26 mouse cellular contexts compared by ENCODE assay signal in the genomic region with DNA sequence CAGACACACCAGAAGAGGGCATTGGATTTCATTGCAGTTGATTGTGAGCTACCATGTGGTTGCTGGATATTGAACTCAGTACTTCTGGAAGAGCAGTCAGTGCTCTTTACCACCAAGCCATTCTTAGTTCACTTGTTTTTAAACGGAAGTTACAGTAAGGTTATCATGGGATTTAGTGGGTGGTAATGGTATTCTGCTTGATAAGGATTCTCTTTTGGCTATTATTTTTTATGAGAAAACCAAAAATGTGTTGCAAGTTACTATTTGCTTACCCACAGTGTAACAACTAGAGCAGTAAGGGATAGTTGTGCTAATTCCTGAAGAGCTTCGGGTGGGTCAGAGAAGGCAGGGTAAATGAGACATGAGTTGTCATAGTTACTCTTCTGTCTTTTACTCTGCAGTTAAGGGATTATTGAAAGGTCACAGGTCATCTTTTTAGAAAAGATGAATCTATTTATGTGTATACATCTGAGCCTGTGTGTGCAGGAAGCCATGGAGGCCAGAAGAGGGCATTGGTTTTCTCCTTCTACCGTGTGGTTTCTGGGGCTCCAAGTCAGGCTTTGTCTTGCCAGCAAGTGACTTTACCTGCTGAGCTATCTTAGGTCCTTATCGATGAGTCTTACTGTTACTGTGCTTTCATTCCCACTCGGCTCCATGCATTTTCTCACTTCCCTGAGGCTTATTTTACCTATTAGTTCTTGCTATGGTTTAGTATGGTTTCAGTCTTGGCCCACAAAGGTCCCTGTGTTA. TPM values are rescaled to one million over a fixed set of nuclear protein-coding genes. Genes with fewer than 3 reads are reported as not detected.
DNase-seq lines count a peak whose midpoint lies in the region; ATAC-seq and TF ChIP-seq lines count a peak whose summit lies in the region.
"Had no signal": no experiment of that assay in that cellular context is flagged by ENCODE, and none has a peak within 500 bp of the region (broad histone marks: within the 10 kb centered on the region; RNA-seq: fewer than 3 reads in every experiment).

No protein-coding gene starts in this region.

- WGBS in cerebellum, adult 2 months, result 78% methylated on average over 5 of the region's 5 CpGs
- 88% methylated on average over 5 of the region's 5 CpGs for WGBS in kidney, postnatal 0 days

- no peak overlapping the region for H3K4me2 ChIP-seq in kidney, postnatal 0 days (ENCODE audit: low read length)
- H3K4me2 ChIP-seq: embryonic facial prominence, embryonic 13.5 days; forebrain, embryonic 12.5 days; heart, embryonic 11.5 days; midbrain, embryonic 12.5 days; stomach, embryonic 15.5 days had no signal

- no peaks in the 10 kb centered on the region for H3K27me3 ChIP-seq in cerebellum, adult 2 months (ENCODE audit: control insufficient read depth, insufficient read depth, low read length)
- H3K27me3 ChIP-seq in kidney, postnatal 0 days (ENCODE audit: insufficient read depth, low read length), result no peaks in the 10 kb centered on the region
- H3K27me3 ChIP-seq in MEL (ENCODE audit: control insufficient read depth in 1 of 2, insufficient read depth in 2 of 2, low read length in 2 of 2), result no peaks in the 10 kb centered on the region
- H3K27me3 ChIP-seq: embryonic facial prominence, embryonic 13.5 days; forebrain, embryonic 12.5 days; midbrain, embryonic 12.5 days; stomach, embryonic 15.5 days had no signal

- ATAC-seq in kidney, postnatal 0 days (replicated peaks; ENCODE audit: low FRiP score, low read depth), result no peak
- ATAC-seq: hindbrain, postnatal 0 days had no signal

- no peak for DNase-seq in cerebellum, adult 2 months
- no peak for DNase-seq in cerebellum, adult 9-10 months
- DNase-seq in kidney, postnatal 0 days (ENCODE audit: low spot score), result no peak
- DNase-seq in kidney, adult 11 months, result no peak
- peak; percentile 36 for DNase-seq in 416B (ENCODE audit: low read depth)
- peak; percentile 57 for DNase-seq in MEL (ENCODE audit: low read depth, low spot score)
- no peak for DNase-seq in ovary, postnatal 14 days (ENCODE audit: low spot score)
- DNase-seq in adrenal gland, postnatal 25 days, result no peak
- DNase-seq: cerebellum, adult 11 months; cerebellum, postnatal 14 days; kidney, adult 8-10 months; kidney, postnatal 14 days; lung, adult 18-20 months; lung, postnatal 14 days had no signal

- no peak overlapping the region for H3K9ac ChIP-seq in kidney, postnatal 0 days (ENCODE audit: low read depth, low read length)
- H3K9ac ChIP-seq in MEL (ENCODE audit: control insufficient read depth, low read depth, low read length, poor library complexity, severe bottlenecking), result no peak overlapping the region
- H3K9ac ChIP-seq: embryonic facial prominence, embryonic 13.5 days; forebrain, embryonic 12.5 days; midbrain, embryonic 12.5 days; stomach, embryonic 15.5 days had no signal

- no peak; the same call in none of the 2 replicates for TF ChIP-seq RAD21 in MEL (IDR thresholded peaks at IDR 0.05; ENCODE audit: low read depth, low read length)

- TF ChIP-seq POLR2A in cerebellum, adult 2 months (IDR thresholded peaks at IDR 0.05; ENCODE audit: borderline replicate concordance, insufficient read depth, low read length), result no peak
- no peak for TF ChIP-seq POLR2A in MEL (IDR thresholded peaks at IDR 0.05; ENCODE audit: control insufficient read depth in 1 of 2, insufficient read depth in 1 of 2, low read depth in 1 of 2, low read length in 2 of 2, poor library complexity in 1 of 2)

- 0 out of 2 replicates have a peak, but pooled peaks have one; percentile 3 for TF ChIP-seq CTCF in cerebellum, adult 2 months (IDR thresholded peaks at IDR 0.05; ENCODE audit: borderline replicate concordance, insufficient read depth, low read depth, low read length)
- peak; percentile 20; the same call in 1 of the 2 replicates for TF ChIP-seq CTCF in kidney, postnatal 0 days (IDR thresholded peaks at IDR 0.05; ENCODE audit: low read depth)
- TF ChIP-seq CTCF in MEL (IDR thresholded peaks at IDR 0.05 in 2 of 3, conservative IDR thresholded peaks at IDR 0.05 in 1 of 3; ENCODE audit: control insufficient read depth in 1 of 3, insufficient read depth in 1 of 3, low read depth in 2 of 3, low read length in 3 of 3, poor library complexity in 1 of 3, severe bottlenecking in 1 of 3), result peak; percentile 15 to 46 (median 35); a peak in 5 of 6 replicates

- peaks cover 2% of the 10 kb centered on the region; the same call in 1 of the 2 replicates for H3K4me1 ChIP-seq in cerebellum, adult 2 months (ENCODE audit: control insufficient read depth, insufficient read depth, low read length)
- no peaks in the 10 kb centered on the region for H3K4me1 ChIP-seq in kidney, postnatal 0 days (replicated peaks; ENCODE audit: insufficient read depth, low read length)
- peaks cover 11 to 18% of the 10 kb centered on the region in 2 experiments for H3K4me1 ChIP-seq in MEL (ENCODE audit: control insufficient read depth in 1 of 2, insufficient read depth in 2 of 2, low read length in 2 of 2)
- H3K4me1 ChIP-seq: embryonic facial prominence, embryonic 13.5 days; forebrain, embryonic 12.5 days; hindbrain, embryonic 10.5 days; midbrain, embryonic 12.5 days had no signal

- no peak overlapping the region for H3K4me3 ChIP-seq in cerebellum, adult 2 months (replicated peaks; ENCODE audit: insufficient read depth, low read depth, low read length)
- H3K4me3 ChIP-seq in kidney, postnatal 0 days (replicated peaks; ENCODE audit: low read depth, low read length), result no peak overlapping the region
- no peak overlapping the region for H3K4me3 ChIP-seq in MEL (ENCODE audit: control insufficient read depth in 1 of 2, insufficient read depth in 1 of 2, low read depth in 2 of 2, low read length in 2 of 2)
- H3K4me3 ChIP-seq: embryonic facial prominence, embryonic 13.5 days; erythroblast, embryonic 14.5 days; forebrain, embryonic 12.5 days; hindbrain, embryonic 10.5 days; layer of hippocampus, adult 2 months; midbrain, embryonic 12.5 days; stomach, embryonic 15.5 days had no signal

- peaks cover 9% of the 10 kb centered on the region for H3K79me2 ChIP-seq in MEL (ENCODE audit: control insufficient read depth, insufficient read depth, low read length, poor library complexity)

- H3K9me3 ChIP-seq in kidney, postnatal 0 days (replicated peaks; ENCODE audit: low read length), result no peaks in the 10 kb centered on the region
- no peaks in the 10 kb centered on the region for H3K9me3 ChIP-seq in MEL (replicated peaks; ENCODE audit: insufficient read depth, low read length)
- H3K9me3 ChIP-seq: embryonic facial prominence, embryonic 13.5 days; forebrain, embryonic 12.5 days; hindbrain, embryonic 10.5 days; midbrain, embryonic 12.5 days; stomach, embryonic 15.5 days had no signal

- no peak overlapping the region for H3K27ac ChIP-seq in cerebellum, adult 2 months (ENCODE audit: insufficient read depth, low read length)
- no peak overlapping the region for H3K27ac ChIP-seq in kidney, postnatal 0 days
- H3K27ac ChIP-seq in MEL (ENCODE audit: control insufficient read depth, low read depth, low read length), result no peak overlapping the region
- H3K27ac ChIP-seq: embryonic facial prominence, embryonic 13.5 days; forebrain, embryonic 12.5 days; hindbrain, embryonic 10.5 days; hindbrain, postnatal 0 days; layer of hippocampus, adult 2 months; midbrain, embryonic 12.5 days; stomach, embryonic 15.5 days had no signal

- H3K36me3 ChIP-seq in kidney, postnatal 0 days (ENCODE audit: insufficient read depth, low read length), result no peaks in the 10 kb centered on the region
- peaks cover 0 to 22% of the 10 kb centered on the region in 2 experiments; a peak in 2 of 4 replicates for H3K36me3 ChIP-seq in MEL (ENCODE audit: control insufficient read depth in 1 of 2, insufficient read depth in 2 of 2, low read length in 2 of 2)
- H3K36me3 ChIP-seq: embryonic facial prominence, embryonic 13.5 days; forebrain, embryonic 12.5 days; hindbrain, embryonic 10.5 days; midbrain, embryonic 12.5 days; stomach, embryonic 15.5 days had no signal

- TF ChIP-seq EP300 in MEL (IDR thresholded peaks at IDR 0.05; ENCODE audit: low read depth in 1 of 2, low read length in 2 of 2), result peak; percentile 35 to 59; a peak in 2 of 4 replicates

TF ChIP-seq in MEL, 35 proteins besides CTCF, POLR2A, EP300 and RAD21:
- TF ChIP-seq ETS1 (IDR thresholded peaks at IDR 0.05; ENCODE audit: low read depth, low read length), result no peak
- TF ChIP-seq ZC3H11A (IDR thresholded peaks at IDR 0.05; ENCODE audit: low read depth, low read length), result 0 out of 2 replicates have a peak, but pooled peaks have one; percentile 17
- TF ChIP-seq POLR2AphosphoS5 (IDR thresholded peaks at IDR 0.05; ENCODE audit: borderline replicate concordance, low read depth, low read length), result no peak
- TF ChIP-seq GATA1 (IDR thresholded peaks at IDR 0.05; ENCODE audit: low read depth, low read length), result peak; percentile 59; the same call in 1 of the 2 replicates
- no peak for TF ChIP-seq MXI1 (IDR thresholded peaks at IDR 0.05; ENCODE audit: low read depth, low read length)
- peak; percentile 35 for TF ChIP-seq SMC3 (IDR thresholded peaks at IDR 0.05; ENCODE audit: low read depth, low read length)

RNA-seq across cellular contexts. Expression of a gene that starts 20.5 kb away (rescaled TPM):
- polyA plus RNA-seq in cerebellum, adult 2 months (2012; rRNA removed), result 26.4 and 31.8 TPM in 2 replicates
- 28.8 TPM in 2 replicates for polyA plus RNA-seq in kidney, postnatal 0 days (2015; fragmentation: Nextera tagmentation; extraction: Ambion mirVana)
- total RNA-seq in MEL (2012; rRNA removed), result 22.4 and 25.7 TPM in 2 replicates
- polyA plus RNA-seq in MEL (2012; ENCODE audit: insufficient read depth in 1 of 2, insufficient read length in 2 of 2, low read depth in 1 of 2, low replicate concordance in 2 of 2, missing spikeins in 1 of 2), result 10 to 100 TPM in 1 of 2 experiments, not detected in 1; 28.7 TPM
- 15.3 and 16.2 TPM in 2 replicates for total RNA-seq in adrenal gland, postnatal 25 days (2021)

RNA-seq across cellular contexts. Expression of a gene that starts 56.2 kb away (rescaled TPM):
- polyA plus RNA-seq in cerebellum, adult 2 months (2012; rRNA removed), result 0.97 and 1.4 TPM in 2 replicates
- 0.49 TPM in 1 of 2 replicates, not detected in the other for polyA plus RNA-seq in kidney, postnatal 0 days (2015; fragmentation: Nextera tagmentation; extraction: Ambion mirVana)
- total RNA-seq in MEL (2012; rRNA removed), result 0.77 and 0.82 TPM in 2 replicates
- 1 to 10 TPM in 1 of 2 experiments, not detected in 1; 1.3 TPM for polyA plus RNA-seq in MEL (2012; ENCODE audit: insufficient read depth in 1 of 2, insufficient read length in 2 of 2, low read depth in 1 of 2, low replicate concordance in 2 of 2, missing spikeins in 1 of 2)
- 1.5 TPM in 1 of 2 replicates, not detected in the other for total RNA-seq in adrenal gland, postnatal 25 days (2021)
- total RNA-seq: hindbrain, postnatal 0 days; left cerebral cortex, postnatal 10 days; liver, adult 2 months had no signal
- polyA plus RNA-seq: embryonic facial prominence, embryonic 13.5 days; erythroblast, embryonic 14.5 days; hindbrain, embryonic 10.5 days; hindbrain, postnatal 0 days; limb, embryonic 11.5 days; liver, adult 2 months had no signal

RNA-seq across cellular contexts. Expression of a gene that starts 57.4 kb away (rescaled TPM):
- 19.6 and 21.6 TPM in 2 replicates for polyA plus RNA-seq in cerebellum, adult 2 months (2012; rRNA removed)
- polyA plus RNA-seq in kidney, postnatal 0 days (2015; fragmentation: Nextera tagmentation; extraction: Ambion mirVana), result 2.3 and 2.4 TPM in 2 replicates
- 10.8 and 11.4 TPM in 2 replicates for total RNA-seq in MEL (2012; rRNA removed)
- polyA plus RNA-seq in MEL (2012; ENCODE audit: insufficient read depth in 1 of 2, insufficient read length in 2 of 2, low read depth in 1 of 2, low replicate concordance in 2 of 2, missing spikeins in 1 of 2), result 10 to 100 TPM in 1 of 2 experiments, not detected in 1; 14.4 TPM
- 10.3 TPM in 2 replicates for total RNA-seq in adrenal gland, postnatal 25 days (2021)

Comparison
In these comparisons a context has a peak if more than half of its experiments do, and no peak if none do; other contexts are left out.
1. DNase-seq: peak in 416B (single experiment) and MEL (single experiment); none in cerebellum, adult 2 months (0 of 2), cerebellum, adult 9-10 months (single experiment), kidney, postnatal 0 days (single experiment), kidney, adult 11 months (single experiment), ovary, postnatal 14 days (single experiment) and adrenal gland, postnatal 25 days (single experiment).
2. Peak in every context shown above with its lines, with median percentiles within 50 percentile points of each other: CTCF ChIP-seq.